Mouse (Mus musculus): ENCODE measurements at regions not wholly inside any gene's neighbourhood (a gene's known extent, or its start where the extent isn't known, plus 50 kb on each side); places are given as distances from the start of the nearest gene placed in this dataset.

GRCm38 (mm10) chr4:106175352-106175751, 140.7 kb upstream of the Usp24 start:
- Histone ChIP-seq H3K4me3 (ENCODE audit: insufficient read depth, low read depth, low read length) (no peak overlapping the region), H3K27ac (replicated peaks; ENCODE audit: insufficient read depth, low read depth, low read length) (no peak overlapping the region), H3K36me3 (ENCODE audit: control insufficient read depth, insufficient read depth, low read length) (no peaks in the 10 kb centered on the region), H3K4me1 (ENCODE audit: control insufficient read depth, insufficient read depth, low read length) (no peaks in the 10 kb centered on the region), H3K27me3 (ENCODE audit: control insufficient read depth, insufficient read depth, low read length) (no peaks in the 10 kb centered on the region), H3K79me2 (ENCODE audit: control insufficient read depth, insufficient read depth, low read length) (no peaks in the 10 kb centered on the region), H3K9ac (ENCODE audit: low read depth, low read length) (no peak overlapping the region)
- TF ChIP-seq CTCF (IDR thresholded peaks at IDR 0.05; ENCODE audit: low read depth, low read length) (no peak), POLR2A (IDR thresholded peaks at IDR 0.05; ENCODE audit: extremely low read depth, insufficient read depth, low read length) (no peak)
- DNase-seq (ENCODE audit: extremely low read depth, low read depth, low spot score): no peak
- WGBS: 75% methylated on average over 5 of the region's 5 CpGs

DNA sequence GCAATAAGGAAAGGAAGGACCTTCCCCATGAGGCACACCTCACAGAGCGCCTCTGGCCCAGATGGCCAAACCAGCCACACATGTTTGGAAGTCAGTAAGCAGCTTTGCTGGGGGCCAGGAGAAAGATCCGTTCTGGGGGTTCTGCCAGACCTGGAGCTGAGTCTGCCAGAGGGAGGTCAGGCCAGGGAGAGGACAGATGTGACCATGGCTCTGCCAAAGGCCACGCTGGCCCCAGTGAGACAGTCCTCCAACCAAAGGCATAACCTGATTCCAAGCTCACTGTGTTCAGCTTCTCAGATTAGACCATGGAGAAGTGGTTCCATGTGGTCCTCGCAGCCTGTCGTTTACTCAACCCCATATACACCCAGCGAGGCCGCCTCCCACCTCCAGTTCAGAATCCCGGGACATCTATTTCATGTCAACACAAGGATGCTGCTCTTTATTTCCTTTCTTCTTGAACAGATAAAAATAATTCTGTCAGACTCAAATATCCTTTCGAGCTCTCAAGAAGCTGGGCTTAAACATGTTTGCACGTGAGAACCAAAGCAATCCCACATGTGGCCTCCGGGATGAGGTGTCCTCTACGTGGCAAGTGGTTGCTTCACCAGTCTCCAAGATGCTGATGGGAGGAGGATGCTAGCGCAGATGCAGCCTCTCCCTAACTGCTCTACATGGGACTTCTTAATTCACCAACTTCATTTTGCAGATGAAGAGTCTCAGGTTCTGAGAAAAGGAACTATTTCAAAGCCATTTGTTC, 130.1 kb upstream of the Usp24 start:
- H3K9ac ChIP-seq (ENCODE audit: low read depth, low read length): no peak overlapping the region
- no peak overlapping the region for H3K4me3 ChIP-seq (ENCODE audit: insufficient read depth, low read depth, low read length)
- H3K4me1 ChIP-seq (ENCODE audit: control insufficient read depth, insufficient read depth, low read length): peaks cover 2% of the 10 kb centered on the region; the same call in 1 of the 2 replicates
- H3K36me3 ChIP-seq (ENCODE audit: control insufficient read depth, insufficient read depth, low read length): no peaks in the 10 kb centered on the region
- H3K27me3 ChIP-seq (ENCODE audit: control insufficient read depth, insufficient read depth, low read length): no peaks in the 10 kb centered on the region
- no peaks in the 10 kb centered on the region for H3K79me2 ChIP-seq (ENCODE audit: control insufficient read depth, insufficient read depth, low read length)
- TF ChIP-seq CTCF (IDR thresholded peaks at IDR 0.05; ENCODE audit: low read depth, low read length) (no peak), POLR2A (IDR thresholded peaks at IDR 0.05; ENCODE audit: extremely low read depth, insufficient read depth, low read length) (no peak)
- DNase-seq (ENCODE audit: extremely low read depth, low read depth, low spot score): no peak
- WGBS: 88% methylated on average over 13 of the region's 13 CpGs
- no peak overlapping the region for H3K27ac ChIP-seq (replicated peaks; ENCODE audit: insufficient read depth, low read depth, low read length)

DNA sequence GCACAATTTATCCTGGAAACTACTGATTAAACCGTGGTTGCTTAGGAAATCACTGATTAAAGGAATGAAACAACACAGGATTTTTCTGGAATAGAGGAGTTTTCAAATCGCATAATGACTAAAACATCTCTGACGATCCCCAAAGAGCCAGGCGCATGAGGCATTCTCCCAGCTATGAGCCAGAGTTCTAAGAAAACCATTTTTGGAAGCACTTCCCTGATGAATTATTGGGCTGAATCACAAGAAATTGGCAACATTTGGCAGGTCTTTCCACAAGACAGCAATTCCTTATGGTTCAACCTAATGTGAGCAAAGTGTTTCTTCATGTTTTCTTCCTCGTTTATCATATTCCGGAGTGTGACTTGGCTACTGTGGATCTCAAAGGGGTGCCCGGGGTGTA, 129.3 kb upstream of the Usp24 start:
- Histone ChIP-seq H3K27ac (replicated peaks; ENCODE audit: insufficient read depth, low read depth, low read length) (no peak overlapping the region), H3K36me3 (ENCODE audit: control insufficient read depth, insufficient read depth, low read length) (no peaks in the 10 kb centered on the region), H3K9ac (ENCODE audit: low read depth, low read length) (no peak overlapping the region), H3K27me3 (ENCODE audit: control insufficient read depth, insufficient read depth, low read length) (no peaks in the 10 kb centered on the region), H3K79me2 (ENCODE audit: control insufficient read depth, insufficient read depth, low read length) (no peaks in the 10 kb centered on the region), H3K4me1 (ENCODE audit: control insufficient read depth, insufficient read depth, low read length) (peaks cover 7% of the 10 kb centered on the region), H3K4me3 (ENCODE audit: insufficient read depth, low read depth, low read length) (no peak overlapping the region)
- WGBS: 94% methylated on average over 7 of the region's 7 CpGs
- TF ChIP-seq CTCF (IDR thresholded peaks at IDR 0.05; ENCODE audit: low read depth, low read length): no peak
- no peak for TF ChIP-seq POLR2A (IDR thresholded peaks at IDR 0.05; ENCODE audit: extremely low read depth, insufficient read depth, low read length)
- no peak for DNase-seq (ENCODE audit: extremely low read depth, low read depth, low spot score)

- Histone ChIP-seq H3K9ac (ENCODE audit: low read depth, low read length) (no peak overlapping the region), H3K27ac (replicated peaks; ENCODE audit: insufficient read depth, low read depth, low read length) (no peak overlapping the region), H3K4me3 (ENCODE audit: insufficient read depth, low read depth, low read length) (no peak overlapping the region), H3K79me2 (ENCODE audit: control insufficient read depth, insufficient read depth, low read length) (no peaks in the 10 kb centered on the region), H3K4me1 (ENCODE audit: control insufficient read depth, insufficient read depth, low read length) (peaks cover 11% of the 10 kb centered on the region), H3K27me3 (ENCODE audit: control insufficient read depth, insufficient read depth, low read length) (no peaks in the 10 kb centered on the region), H3K36me3 (ENCODE audit: control insufficient read depth, insufficient read depth, low read length) (no peaks in the 10 kb centered on the region)
- 23% methylated on average over 4 of the region's 4 CpGs for WGBS
- TF ChIP-seq CTCF (IDR thresholded peaks at IDR 0.05; ENCODE audit: low read depth, low read length) (no peak), POLR2A (IDR thresholded peaks at IDR 0.05; ENCODE audit: extremely low read depth, insufficient read depth, low read length) (no peak)
- DNase-seq (ENCODE audit: extremely low read depth, low read depth, low spot score): peak; percentile 76
Measured at GRCm38 (mm10) chr4:106190248-106190647, 125.8 kb upstream of the Usp24 start.

GRCm38 (mm10) chr4:106191331-106191730, 124.7 kb upstream of the Usp24 start:
- Histone ChIP-seq H3K36me3 (ENCODE audit: control insufficient read depth, insufficient read depth, low read length) (no peaks in the 10 kb centered on the region), H3K9ac (ENCODE audit: low read depth, low read length) (no peak overlapping the region), H3K79me2 (ENCODE audit: control insufficient read depth, insufficient read depth, low read length) (no peaks in the 10 kb centered on the region), H3K4me3 (ENCODE audit: insufficient read depth, low read depth, low read length) (no peak overlapping the region), H3K27ac (replicated peaks; ENCODE audit: insufficient read depth, low read depth, low read length) (peak overlapping the region; percentile 62), H3K27me3 (ENCODE audit: control insufficient read depth, insufficient read depth, low read length) (no peaks in the 10 kb centered on the region), H3K4me1 (ENCODE audit: control insufficient read depth, insufficient read depth, low read length) (peaks cover 13% of the 10 kb centered on the region)
- DNase-seq (ENCODE audit: extremely low read depth, low read depth, low spot score): no peak
- TF ChIP-seq POLR2A (IDR thresholded peaks at IDR 0.05; ENCODE audit: extremely low read depth, insufficient read depth, low read length) (no peak), CTCF (IDR thresholded peaks at IDR 0.05; ENCODE audit: low read depth, low read length) (no peak)
- 85% methylated on average over 8 of the region's 8 CpGs for WGBS

DNA sequence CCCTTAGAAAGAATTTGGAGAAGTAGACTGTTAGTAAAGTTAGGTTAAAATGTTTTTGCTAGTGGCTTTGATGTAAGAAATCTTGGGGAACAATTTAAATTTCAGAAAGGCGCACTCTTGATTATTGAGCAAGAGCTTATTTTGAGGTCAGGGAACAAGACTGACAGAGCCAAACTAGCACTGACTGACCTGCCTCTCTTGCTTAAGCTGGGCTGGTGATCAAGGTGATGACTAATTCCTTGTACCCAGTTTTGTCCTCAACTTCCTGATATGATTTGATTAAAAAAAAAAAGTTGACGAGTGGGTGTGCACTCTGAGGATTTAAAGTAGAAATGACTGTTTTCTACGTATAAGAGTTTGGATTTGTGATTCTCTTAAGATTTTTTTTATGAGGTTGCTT, 124.2 kb upstream of the Usp24 start:
- WGBS: 23% methylated on average over 3 of the region's 3 CpGs
- TF ChIP-seq CTCF (IDR thresholded peaks at IDR 0.05; ENCODE audit: low read depth, low read length): no peak
- no peak for TF ChIP-seq POLR2A (IDR thresholded peaks at IDR 0.05; ENCODE audit: extremely low read depth, insufficient read depth, low read length)
- peak; percentile 94 for DNase-seq (ENCODE audit: extremely low read depth, low read depth, low spot score)
- Histone ChIP-seq H3K27ac (replicated peaks; ENCODE audit: insufficient read depth, low read depth, low read length) (no peak overlapping the region), H3K27me3 (ENCODE audit: control insufficient read depth, insufficient read depth, low read length) (no peaks in the 10 kb centered on the region), H3K79me2 (ENCODE audit: control insufficient read depth, insufficient read depth, low read length) (no peaks in the 10 kb centered on the region), H3K4me3 (ENCODE audit: insufficient read depth, low read depth, low read length) (no peak overlapping the region), H3K4me1 (ENCODE audit: control insufficient read depth, insufficient read depth, low read length) (peaks cover 13% of the 10 kb centered on the region), H3K9ac (ENCODE audit: low read depth, low read length) (no peak overlapping the region), H3K36me3 (ENCODE audit: control insufficient read depth, insufficient read depth, low read length) (no peaks in the 10 kb centered on the region)
